Mouse (Mus musculus): Measurements from ENCODE around the gene Kpna4. TPM values are rescaled to one million over a fixed set of nuclear protein-coding genes. Genes with fewer than 3 reads are reported as not detected.

The Kpna4 gene
- polyA plus RNA-seq, 1 experiment, result 47.1 TPM

DNA sequence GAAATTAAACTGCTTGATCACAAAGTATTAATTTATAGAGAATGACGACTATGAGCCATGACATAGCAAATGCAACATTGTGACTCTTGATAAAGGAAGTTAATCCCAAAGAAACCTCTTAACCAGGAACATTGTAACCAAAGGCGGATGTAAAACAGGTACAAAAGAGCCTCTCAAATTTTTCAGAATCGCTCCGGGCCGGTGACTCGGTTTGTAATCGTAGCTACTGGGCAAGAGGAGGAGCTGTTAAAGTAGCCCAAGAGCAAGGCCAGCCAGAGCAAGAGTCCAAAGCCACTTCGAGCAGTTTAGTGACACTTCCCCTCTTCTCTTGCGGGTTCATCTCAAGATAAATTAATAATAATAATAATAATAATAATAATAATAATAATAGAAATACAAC lies 780 bp upstream of the Kpna4 start:
- peaks cover 2% of the 10 kb centered on the region; the same call in 1 of the 2 replicates for H3K4me1 ChIP-seq (ENCODE audit: control insufficient read depth, insufficient read depth, insufficient read length, low read length)
- peak overlapping the region; percentile 71 for H3K27ac ChIP-seq (replicated peaks; ENCODE audit: low read depth, low read length)
- H3K4me3 ChIP-seq (ENCODE audit: insufficient read depth, low read depth, low read length), result peak overlapping the region; percentile 75

DNA sequence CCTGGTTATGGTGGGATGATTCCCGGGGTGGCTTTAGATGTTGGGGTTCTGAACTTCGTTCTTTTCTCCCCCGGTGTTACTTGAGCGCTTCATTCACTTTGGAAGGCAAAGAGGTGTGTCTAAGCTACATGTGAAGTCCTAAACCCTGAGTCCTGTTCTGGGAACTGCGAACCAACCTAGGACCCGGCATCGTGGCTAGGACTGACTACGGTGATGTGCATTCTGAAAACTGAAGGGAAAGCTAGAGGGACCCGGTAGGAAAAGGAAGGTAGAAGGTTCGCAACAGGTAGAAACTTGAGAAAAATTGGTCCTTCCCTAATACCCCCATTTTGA lies 399 bp upstream of the Kpna4 start:
- peaks cover 2% of the 10 kb centered on the region; the same call in 1 of the 2 replicates for H3K4me1 ChIP-seq (ENCODE audit: control insufficient read depth, insufficient read depth, insufficient read length, low read length)
- H3K27ac ChIP-seq (replicated peaks; ENCODE audit: low read depth, low read length), result peak overlapping the region; percentile 71
- H3K4me3 ChIP-seq (ENCODE audit: insufficient read depth, low read depth, low read length), result peak overlapping the region; percentile 75

DNA sequence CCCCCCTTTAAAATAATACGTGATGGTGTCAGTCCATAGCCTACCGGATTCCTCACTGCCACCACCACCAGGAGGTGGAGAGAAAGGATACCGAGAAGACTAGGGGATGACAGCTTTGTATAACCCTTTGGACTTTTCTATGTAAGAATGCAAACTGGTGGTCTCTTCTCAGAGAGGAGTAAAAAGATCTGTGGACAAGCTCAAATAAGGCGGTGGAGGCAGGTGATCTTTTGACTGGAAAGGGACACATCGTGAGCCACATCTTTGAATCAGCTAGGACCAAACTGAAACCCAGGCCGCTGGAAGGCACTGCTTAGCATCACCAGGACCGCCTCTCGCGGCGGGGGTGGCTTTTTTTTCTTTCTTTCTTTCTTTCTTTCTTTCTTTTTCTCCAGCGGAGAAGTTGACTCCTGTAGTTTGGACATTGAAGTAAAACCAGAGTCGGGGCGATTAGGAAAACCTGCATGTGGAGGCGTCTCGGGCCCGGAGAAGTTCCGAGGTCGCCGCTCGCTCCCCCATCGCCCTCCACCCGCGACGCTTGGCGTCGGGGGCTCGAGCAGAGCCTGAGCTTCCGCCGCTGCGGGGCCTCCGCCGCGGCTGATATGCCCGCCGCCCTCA lies 913 bp downstream of the Kpna4 start:
- Histone ChIP-seq H3K4me1 (ENCODE audit: control insufficient read depth, insufficient read depth, insufficient read length, low read length) (peaks cover 2% of the 10 kb centered on the region; the same call in 1 of the 2 replicates), H3K4me3 (ENCODE audit: insufficient read depth, low read depth, low read length) (peak overlapping the region; percentile 91)

DNA sequence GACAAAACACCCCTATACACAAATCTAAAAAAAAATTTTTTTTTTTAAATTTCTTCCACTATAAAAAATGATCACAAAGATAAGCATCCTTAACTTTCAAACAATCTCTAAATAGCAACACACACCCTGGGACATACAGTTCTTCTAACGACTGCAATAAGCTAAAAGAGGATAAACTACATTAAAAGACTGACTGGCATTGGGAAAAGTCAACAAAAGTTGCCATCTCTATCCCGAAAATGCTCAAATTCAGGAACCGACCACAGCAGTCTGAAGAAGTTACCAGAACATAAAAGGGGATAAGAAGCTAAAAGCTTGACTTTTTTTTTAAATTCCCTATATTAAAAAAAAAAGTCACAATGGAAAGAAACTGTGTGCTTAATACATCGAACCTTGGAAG lies 1.5 kb downstream of the Kpna4 start:
- H3K4me1 ChIP-seq (ENCODE audit: control insufficient read depth, insufficient read depth, insufficient read length, low read length), result peaks cover 6% of the 10 kb centered on the region; the same call in 1 of the 2 replicates
- peak overlapping the region; percentile 91 for H3K4me3 ChIP-seq (ENCODE audit: insufficient read depth, low read depth, low read length)
- no peak overlapping the region for H3K27ac ChIP-seq (replicated peaks; ENCODE audit: low read depth, low read length)

More for the DNA sequence above, 913 bp downstream of the Kpna4 start:
- peak overlapping the region; percentile 66 for H3K27ac ChIP-seq (replicated peaks; ENCODE audit: low read depth, low read length)

DNA sequence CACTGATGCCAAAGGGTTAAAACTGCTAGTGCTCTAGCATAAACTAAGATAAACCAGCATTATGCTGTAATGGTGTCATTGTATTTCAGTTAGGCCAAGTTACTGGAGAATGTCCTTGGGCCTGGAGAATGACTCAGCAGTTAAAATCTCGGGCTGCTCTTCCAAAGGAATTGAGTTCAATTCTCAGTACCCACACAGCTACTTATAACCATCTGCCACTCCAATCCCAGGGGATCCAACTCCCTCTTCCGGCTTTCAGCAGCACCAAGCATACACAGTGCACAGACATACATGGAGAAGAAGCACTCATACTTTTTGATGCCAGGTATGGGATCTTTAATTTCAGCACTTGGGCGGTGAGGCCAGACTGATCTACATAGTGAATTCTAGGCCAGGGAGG lies 8.1 kb downstream of the Kpna4 start:
- Histone ChIP-seq H3K4me1 (ENCODE audit: control insufficient read depth, insufficient read depth, insufficient read length, low read length) (peaks cover 17% of the 10 kb centered on the region), H3K27ac (replicated peaks; ENCODE audit: low read depth, low read length) (peak overlapping the region; percentile 77), H3K4me3 (ENCODE audit: insufficient read depth, low read depth, low read length) (no peak overlapping the region)

DNA sequence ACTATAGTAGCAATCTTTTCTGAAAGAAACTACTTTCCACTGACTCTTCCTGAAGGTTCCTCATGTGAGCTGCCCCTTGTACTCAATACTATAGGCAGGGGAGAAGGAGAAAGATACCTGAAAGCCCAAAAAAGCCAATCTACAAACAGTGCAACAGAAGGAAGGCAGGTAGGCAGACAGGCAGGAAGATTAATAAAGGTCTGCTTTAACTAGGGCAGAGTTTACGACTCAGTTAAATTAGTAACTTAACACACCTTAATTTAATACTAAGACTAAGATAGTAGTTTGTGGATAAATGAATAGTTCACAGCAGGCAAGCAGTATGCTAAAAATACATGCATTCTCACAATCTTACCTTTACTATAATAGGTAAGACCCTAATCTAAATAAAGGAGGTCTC lies 12.2 kb downstream of the Kpna4 start:
- Histone ChIP-seq H3K4me3 (ENCODE audit: insufficient read depth, low read depth, low read length) (no peak overlapping the region), H3K4me1 (ENCODE audit: control insufficient read depth, insufficient read depth, insufficient read length, low read length) (peaks cover 14% of the 10 kb centered on the region), H3K27ac (replicated peaks; ENCODE audit: low read depth, low read length) (peak overlapping the region; percentile 31; the same call in 1 of the 2 replicates)

DNA sequence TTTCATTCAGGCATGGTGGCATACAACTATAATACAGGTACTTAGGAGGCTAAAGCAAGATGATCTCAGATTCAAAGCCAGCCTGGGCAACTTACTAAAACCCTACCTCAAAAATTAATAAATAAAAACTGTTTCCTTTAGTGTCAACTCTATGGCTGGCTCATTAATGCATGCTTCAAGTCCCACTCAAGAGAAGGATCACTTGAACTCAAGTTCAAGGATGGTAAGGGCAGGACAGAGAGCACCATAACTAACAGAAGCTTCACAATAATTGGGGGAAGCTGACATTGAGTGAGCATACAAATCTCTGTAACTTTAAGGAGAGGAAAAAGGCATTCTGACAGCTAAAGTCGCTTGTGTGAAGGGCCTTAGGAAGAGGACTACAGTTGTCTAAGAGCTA lies 13.0 kb downstream of the Kpna4 start:
- H3K27ac ChIP-seq (replicated peaks; ENCODE audit: low read depth, low read length), result no peak overlapping the region
- peaks cover 12% of the 10 kb centered on the region for H3K4me1 ChIP-seq (ENCODE audit: control insufficient read depth, insufficient read depth, insufficient read length, low read length)
- H3K4me3 ChIP-seq (ENCODE audit: insufficient read depth, low read depth, low read length), result no peak overlapping the region

DNA sequence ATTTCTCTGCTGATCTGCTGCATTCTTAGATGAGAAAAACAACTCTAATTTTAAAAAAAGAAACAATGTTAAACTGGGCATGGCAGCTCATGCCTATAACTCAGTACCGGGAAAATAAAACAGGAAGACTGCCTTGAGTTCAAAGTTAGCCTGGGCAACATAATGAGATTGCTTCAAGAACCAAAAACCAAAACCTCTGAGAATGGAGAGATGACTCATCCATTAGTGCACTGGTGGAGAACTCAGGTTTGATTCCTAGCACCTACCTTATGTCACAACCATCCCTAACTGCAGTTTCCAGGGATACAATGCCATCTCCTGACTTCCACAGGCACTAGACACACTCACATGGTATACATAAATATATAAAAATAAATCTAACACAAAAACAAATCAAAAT lies 17.8 kb downstream of the Kpna4 start:
- Histone ChIP-seq H3K4me1 (ENCODE audit: control insufficient read depth, insufficient read depth, insufficient read length, low read length) (peaks cover 3% of the 10 kb centered on the region; the same call in 1 of the 2 replicates), H3K4me3 (ENCODE audit: insufficient read depth, low read depth, low read length) (no peak overlapping the region), H3K27ac (replicated peaks; ENCODE audit: low read depth, low read length) (no peak overlapping the region)

DNA sequence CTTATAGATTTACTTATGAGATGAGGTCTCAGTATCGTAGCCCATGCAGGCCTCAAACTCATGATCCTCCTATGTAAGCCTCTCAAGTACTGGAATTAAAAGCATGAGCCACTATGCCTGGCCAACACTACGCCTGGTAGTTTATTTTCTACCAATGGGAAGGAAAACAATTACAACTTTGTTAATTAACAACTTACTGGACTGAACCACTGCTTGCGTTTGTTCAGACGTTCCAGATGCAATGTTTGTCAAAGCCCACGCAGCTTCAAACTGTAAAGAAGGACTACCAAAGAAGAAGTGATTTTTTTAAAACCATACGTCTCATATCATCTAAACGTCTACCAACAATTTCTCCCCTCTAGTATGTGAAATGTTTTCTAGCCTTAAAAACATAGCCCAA lies 32.5 kb downstream of the Kpna4 start:
- H3K27ac ChIP-seq (replicated peaks; ENCODE audit: low read depth, low read length), result no peak overlapping the region
- no peak overlapping the region for H3K4me3 ChIP-seq (ENCODE audit: insufficient read depth, low read depth, low read length)
- no peaks in the 10 kb centered on the region for H3K4me1 ChIP-seq (ENCODE audit: control insufficient read depth, insufficient read depth, insufficient read length, low read length)

DNA sequence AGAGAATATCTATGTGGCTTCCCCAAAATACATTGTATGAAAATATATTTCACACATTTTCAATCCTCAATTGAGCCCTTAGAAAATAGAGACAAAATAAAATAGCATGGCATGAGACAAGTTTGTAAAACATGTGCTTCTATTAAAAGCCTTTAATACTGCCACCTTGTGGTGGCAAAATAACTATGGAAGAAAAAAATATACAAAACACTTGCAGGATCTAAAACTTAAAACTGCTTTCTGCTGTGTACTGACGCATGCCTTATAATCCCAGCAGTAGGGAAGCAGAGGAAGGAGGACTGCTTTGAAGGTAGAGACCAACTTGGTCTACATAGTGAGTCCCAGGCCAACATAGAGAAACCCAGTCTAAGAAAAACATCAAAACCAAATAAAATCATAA lies 62.9 kb downstream of the Kpna4 start:
- no peak overlapping the region for H3K27ac ChIP-seq (replicated peaks; ENCODE audit: low read depth, low read length)
- H3K4me1 ChIP-seq (ENCODE audit: control insufficient read depth, insufficient read depth, insufficient read length, low read length), result no peaks in the 10 kb centered on the region
- no peak overlapping the region for H3K4me3 ChIP-seq (ENCODE audit: insufficient read depth, low read depth, low read length)

DNA sequence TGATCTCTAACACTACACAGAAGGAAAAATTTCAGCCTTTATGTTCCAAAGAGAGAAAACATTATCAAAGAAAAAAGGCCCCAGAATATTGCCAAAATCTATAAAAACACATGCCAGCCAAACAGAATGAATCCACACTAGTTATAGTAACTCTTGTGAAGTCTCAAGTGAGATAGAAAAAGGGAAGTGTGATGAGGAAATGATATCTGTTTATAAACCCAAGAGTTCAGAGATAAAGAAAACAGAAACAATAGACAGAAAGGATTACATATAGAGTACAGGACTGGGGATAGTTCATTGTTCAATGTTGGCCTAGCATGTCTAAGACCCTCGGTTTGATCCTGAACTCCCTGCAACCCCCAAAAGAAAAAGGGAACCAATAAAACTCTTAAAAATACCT lies 64.1 kb downstream of the Kpna4 start:
- Histone ChIP-seq H3K4me3 (ENCODE audit: insufficient read depth, low read depth, low read length) (no peak overlapping the region), H3K27ac (replicated peaks; ENCODE audit: low read depth, low read length) (no peak overlapping the region), H3K4me1 (ENCODE audit: control insufficient read depth, insufficient read depth, insufficient read length, low read length) (no peaks in the 10 kb centered on the region)

DNA sequence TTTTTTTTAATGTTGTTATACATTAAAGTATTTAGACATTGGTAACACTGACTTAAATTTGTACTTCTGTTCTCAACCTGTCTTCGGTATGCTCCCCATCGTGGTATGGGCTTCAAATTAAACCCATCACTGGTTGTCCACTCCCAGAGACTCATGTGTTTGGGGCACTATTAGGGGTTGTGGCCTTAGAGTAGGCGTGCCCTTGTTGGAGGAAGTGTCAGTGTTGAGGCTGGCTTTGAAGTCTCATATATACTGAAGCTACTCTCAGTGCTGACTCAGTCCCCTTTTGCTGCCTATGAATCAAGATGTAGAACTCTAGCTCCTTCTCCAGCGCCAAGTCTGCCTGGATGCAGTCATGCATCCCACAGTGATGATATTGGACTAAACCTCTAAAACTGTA lies 66.2 kb downstream of the Kpna4 start:
- Histone ChIP-seq H3K4me3 (ENCODE audit: insufficient read depth, low read depth, low read length) (no peak overlapping the region), H3K27ac (replicated peaks; ENCODE audit: low read depth, low read length) (no peak overlapping the region), H3K4me1 (ENCODE audit: control insufficient read depth, insufficient read depth, insufficient read length, low read length) (no peaks in the 10 kb centered on the region)

DNA sequence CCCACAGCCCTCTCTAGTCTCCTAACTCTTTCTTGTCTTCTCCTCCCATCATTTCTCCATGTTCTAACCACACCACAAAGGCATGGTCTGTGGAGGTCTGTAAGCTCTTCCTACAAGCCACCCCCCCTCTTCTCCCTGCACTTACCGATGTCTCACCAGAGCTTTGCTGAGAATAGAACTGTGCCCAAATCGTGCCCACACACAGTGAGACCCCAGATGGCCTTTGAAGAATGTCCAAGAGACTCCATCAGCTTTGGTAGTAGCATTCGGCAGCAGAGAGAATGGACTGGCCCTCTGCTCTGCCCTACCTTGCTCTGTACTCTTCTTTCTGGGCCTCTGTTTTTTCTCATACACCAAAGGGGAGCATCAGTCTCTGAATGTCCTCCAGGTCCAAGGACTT lies 71.0 kb downstream of the Kpna4 start:
- H3K27ac ChIP-seq (replicated peaks; ENCODE audit: low read depth, low read length), result no peak overlapping the region
- no peaks in the 10 kb centered on the region for H3K4me1 ChIP-seq (ENCODE audit: control insufficient read depth, insufficient read depth, insufficient read length, low read length)

DNA sequence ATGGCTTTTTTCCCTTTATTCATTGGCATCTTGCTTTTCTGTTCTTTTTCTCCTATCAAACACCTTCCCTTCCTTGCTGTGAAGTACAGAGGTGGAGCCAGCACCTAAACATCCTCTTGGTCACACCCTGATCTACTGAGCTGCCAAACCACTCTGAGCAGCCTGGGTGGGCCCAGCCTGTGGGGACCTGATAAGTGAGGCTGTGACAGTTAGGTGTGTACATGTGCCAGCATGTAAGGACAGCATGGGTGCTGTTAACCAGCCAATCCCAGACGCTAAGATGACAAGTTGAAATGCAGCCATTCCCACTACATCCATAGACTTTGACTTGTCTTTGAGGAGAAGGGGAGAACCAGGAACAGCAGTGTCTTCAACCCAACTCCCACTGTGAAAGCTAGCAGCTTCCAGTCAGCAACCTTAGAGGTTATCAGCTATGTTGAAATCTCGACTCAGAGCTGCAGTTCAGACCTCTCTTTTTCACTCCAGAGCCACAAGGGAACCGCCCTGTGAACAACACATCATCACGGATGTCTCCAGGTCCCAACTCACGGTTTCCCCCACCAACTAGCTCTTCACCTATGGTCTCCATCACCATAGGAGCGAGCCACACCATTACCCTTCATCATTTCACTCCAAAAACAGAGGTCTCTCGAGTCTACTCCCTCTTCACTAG lies 72.0 kb downstream of the Kpna4 start:
- Histone ChIP-seq H3K4me1 (ENCODE audit: control insufficient read depth, insufficient read depth, insufficient read length, low read length) (no peaks in the 10 kb centered on the region), H3K4me3 (ENCODE audit: insufficient read depth, low read depth, low read length) (no peak overlapping the region), H3K27ac (replicated peaks; ENCODE audit: low read depth, low read length) (no peak overlapping the region)

More for the DNA sequence above, 71.0 kb downstream of the Kpna4 start:
- no peak overlapping the region for H3K4me3 ChIP-seq (ENCODE audit: insufficient read depth, low read depth, low read length)

DNA sequence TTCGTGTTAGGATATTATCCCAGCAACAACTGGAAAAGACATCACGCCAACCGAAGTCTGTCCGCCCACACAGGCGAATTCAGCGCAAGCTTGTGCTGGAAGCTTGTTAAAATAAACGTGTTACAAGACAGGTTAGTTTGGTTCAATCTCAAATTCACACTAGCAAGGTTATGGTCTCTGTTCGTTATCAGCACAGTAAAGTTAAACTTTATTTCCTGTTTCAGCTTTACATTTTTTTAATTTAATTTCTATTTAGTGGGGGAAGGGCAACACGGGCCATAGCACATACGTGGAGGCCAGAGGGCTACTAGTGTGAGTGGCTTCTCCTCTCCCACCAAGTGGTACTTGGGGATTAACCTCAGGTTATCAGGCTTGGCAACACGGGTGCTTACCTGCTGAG lies 75.0 kb downstream of the Kpna4 start:
- no peak overlapping the region for H3K4me3 ChIP-seq (ENCODE audit: insufficient read depth, low read depth, low read length)
- H3K4me1 ChIP-seq (ENCODE audit: control insufficient read depth, insufficient read depth, insufficient read length, low read length), result no peaks in the 10 kb centered on the region
- H3K27ac ChIP-seq (replicated peaks; ENCODE audit: low read depth, low read length), result no peak overlapping the region

DNA sequence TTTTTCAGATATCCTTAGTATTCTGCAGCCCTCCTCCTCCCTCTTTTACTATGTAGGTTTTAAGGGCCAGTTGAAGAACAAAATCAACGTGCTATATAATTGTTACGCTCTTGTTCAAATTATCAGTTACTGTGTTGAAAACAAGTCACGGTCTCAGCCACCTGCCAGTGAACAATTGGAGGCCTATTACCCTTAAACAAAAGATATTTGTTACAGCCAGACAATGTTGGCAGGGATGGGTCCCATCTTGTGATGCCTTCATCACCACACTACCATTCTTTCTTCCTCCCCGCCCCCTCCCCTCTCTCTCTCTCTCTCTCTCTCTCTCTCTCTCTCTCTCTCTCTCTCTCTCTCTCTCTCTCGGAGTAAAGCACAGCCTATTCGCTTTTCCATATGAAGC lies 77.9 kb downstream of the Kpna4 start:
- Histone ChIP-seq H3K27ac (replicated peaks; ENCODE audit: low read depth, low read length) (no peak overlapping the region), H3K4me1 (ENCODE audit: control insufficient read depth, insufficient read depth, insufficient read length, low read length) (no peaks in the 10 kb centered on the region), H3K4me3 (ENCODE audit: insufficient read depth, low read depth, low read length) (no peak overlapping the region)

Data from brown adipose tissue, adult 24 weeks (tissue).